Mouse (Mus musculus) CH12.LX (cell line): Measurements from ENCODE around the gene Cerkl.

Experiments
- EP300 ChIP-seq: IDR thresholded peaks from 2 replicates; pipeline ENCODE4 v1.6.1; 2011; ENCODE audit warnings: low read length, improper control_type of control experiment
- MAX ChIP-seq: IDR thresholded peaks from 2 replicates; pipeline ENCODE4 v1.6.1; 2011; ENCODE audit warnings: low read length, improper control_type of control experiment

GRCm38 (mm10) chr2:79291922-79292321 is 164.7 kb downstream of the Cerkl start:
- no peak for TF ChIP-seq MAX
- TF ChIP-seq EP300 = no peak
